Mouse (Mus musculus) gastrocnemius, postnatal 25 days (tissue): ENCODE measurements at regions not wholly inside any gene's neighbourhood (a gene's known extent, or its start where the extent isn't known, plus 50 kb on each side); places are given as distances from the start of the nearest gene placed in this dataset.

ENCODE experiments used
- DNase-seq: peaks from one replicate; pipeline ENCODE4 v3.0.0; 2022

DNA sequence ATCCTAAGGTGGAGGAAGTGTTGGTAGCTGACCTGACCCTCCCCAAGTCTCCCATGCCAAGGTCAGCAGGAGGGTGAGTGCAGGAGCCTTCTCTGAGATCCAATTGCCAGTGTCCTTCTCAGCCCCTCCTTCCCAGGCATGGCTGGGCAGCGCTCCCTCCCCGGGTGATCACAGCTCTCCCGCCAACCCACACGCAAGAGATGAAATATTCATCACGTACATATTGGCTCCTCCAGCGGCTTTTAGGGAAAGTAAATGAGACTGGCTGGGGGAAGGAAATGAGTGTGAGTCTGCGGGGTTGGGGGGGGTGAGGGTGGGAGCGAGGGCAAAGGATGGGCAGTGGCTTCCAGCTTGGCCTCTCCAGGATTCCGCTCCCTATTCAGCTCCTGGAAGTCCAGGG lies 113.0 kb upstream of the Lhx1 start:
- no peak for DNase-seq

- DNase-seq = no peak
Observed at GRCm38 (mm10) chr11:84637268-84637667, 111.9 kb upstream of the Lhx1 start.

DNA sequence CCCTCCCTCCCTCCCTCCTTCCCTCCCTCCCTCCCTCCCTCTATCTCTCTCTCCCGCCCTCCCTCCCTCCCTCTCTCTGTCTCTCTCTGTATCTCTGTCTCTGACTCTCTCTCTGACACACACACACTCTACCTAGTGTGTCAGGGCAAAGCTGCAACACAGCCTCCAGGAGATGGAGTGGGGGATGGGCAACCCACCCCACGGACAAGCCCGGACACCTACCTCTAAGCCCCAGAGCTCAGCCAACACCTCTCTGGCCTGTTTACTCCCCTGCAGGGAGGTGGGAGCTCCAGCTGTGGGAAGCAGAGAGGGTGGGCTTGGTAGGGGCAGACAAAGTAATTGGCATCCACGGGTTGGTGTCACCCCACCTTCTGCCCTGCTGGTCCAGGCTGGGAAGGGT lies 109.7 kb upstream of the Lhx1 start:
- DNase-seq = no peak

GRCm38 (mm10) chr11:84633300-84633699 lies 108.0 kb upstream of the Lhx1 start:
- no peak for DNase-seq

- no peak for DNase-seq
Observed at GRCm38 (mm10) chr11:84628111-84628510, 102.8 kb upstream of the Lhx1 start.

- no peak for DNase-seq
Observed at GRCm38 (mm10) chr11:84627685-84628084, 102.3 kb upstream of the Lhx1 start.

DNA sequence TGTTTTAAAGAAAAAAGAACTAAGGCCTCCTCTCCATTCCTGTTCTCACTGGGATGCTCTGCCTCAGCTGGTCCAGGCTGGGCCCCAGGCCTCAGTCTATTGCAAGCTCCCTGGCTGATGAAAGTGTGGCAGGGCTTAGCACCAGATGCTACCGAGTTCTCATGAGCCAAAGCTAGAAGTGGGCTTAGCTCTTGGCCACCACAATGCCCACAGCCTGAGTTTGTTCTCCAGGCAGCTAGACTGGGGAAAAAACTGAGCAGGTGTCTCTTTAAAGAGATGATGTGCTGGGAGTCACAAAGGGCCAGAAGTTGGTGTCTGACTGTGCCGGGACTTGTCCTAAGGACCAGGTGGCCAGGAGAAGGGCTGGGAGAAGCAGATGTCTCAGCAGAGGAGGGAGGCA lies 101.9 kb upstream of the Lhx1 start:
- DNase-seq = no peak

DNA sequence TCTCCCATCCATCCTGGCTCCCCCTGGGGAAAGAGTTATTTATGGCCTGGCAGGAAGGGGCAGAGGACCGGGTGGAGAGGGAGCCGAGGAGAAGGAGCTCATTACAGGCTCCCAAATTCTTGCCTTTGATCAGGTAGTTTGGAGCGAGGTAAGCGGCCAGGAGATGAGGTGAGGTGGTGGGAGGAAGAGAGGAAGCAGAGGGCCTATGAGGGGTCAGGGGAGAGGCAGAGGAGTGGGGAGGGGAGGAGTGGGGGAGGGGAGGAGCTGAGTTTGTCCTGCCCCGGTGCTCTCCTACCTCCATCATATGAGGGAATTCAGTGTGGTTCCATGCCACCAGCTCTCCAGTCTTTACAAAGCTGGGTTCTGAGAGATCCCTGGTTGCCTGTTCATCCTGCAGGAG lies 98.8 kb upstream of the Lhx1 start:
- DNase-seq = no peak

DNA sequence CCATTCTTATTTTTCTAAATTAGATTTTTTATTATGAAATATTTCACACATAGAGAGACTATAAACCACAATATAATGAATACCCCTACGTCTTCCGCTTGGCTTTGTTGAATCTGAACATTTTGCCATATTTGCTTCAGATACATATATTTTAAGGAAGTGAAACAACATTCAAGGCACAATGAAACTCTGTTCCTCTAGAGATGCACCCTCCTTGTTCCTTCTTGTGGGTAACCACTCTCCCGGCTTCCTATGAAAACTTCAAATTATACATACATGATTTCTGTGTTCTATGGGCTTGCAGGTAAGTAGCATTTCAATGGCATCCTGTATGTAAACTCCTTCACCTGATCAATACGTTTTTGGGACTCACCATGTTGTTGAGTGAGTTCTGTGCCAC lies 94.4 kb upstream of the Lhx1 start:
- DNase-seq = no peak

DNA sequence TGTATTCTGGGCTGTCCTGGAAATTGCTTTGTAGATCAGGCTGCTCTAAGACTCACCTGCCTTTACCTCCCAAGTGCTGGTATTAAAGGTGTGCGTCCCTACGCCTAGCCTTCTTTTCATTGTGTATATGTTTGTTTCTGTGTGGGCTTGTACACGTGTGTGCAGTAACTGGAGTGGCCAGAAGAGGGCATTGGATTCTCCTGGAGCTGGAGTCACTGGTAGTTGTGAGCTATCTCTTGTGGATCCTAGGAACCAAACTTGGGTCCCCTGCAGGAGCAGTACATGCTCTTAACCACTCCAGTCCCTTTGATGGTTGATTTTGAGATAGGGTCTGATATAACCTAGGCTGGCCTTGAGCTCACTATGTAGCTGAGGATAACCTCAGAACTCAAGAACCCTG lies 93.2 kb upstream of the Lhx1 start:
- DNase-seq = no peak

- DNase-seq = no peak
Observed at GRCm38 (mm10) chr11:84612982-84613720, 87.8 kb upstream of the Lhx1 start.

GRCm38 (mm10) chr11:84611625-84611879 lies 86.2 kb upstream of the Lhx1 start:
- DNase-seq = no peak

GRCm38 (mm10) chr11:84610774-84611624 lies 85.7 kb upstream of the Lhx1 start:
- DNase-seq = no peak

- no peak for DNase-seq
Observed at GRCm38 (mm10) chr11:84604781-84605180, 79.4 kb upstream of the Lhx1 start.

- no peak for DNase-seq
Observed at GRCm38 (mm10) chr11:84599267-84599841, 74.0 kb upstream of the Lhx1 start.

DNA sequence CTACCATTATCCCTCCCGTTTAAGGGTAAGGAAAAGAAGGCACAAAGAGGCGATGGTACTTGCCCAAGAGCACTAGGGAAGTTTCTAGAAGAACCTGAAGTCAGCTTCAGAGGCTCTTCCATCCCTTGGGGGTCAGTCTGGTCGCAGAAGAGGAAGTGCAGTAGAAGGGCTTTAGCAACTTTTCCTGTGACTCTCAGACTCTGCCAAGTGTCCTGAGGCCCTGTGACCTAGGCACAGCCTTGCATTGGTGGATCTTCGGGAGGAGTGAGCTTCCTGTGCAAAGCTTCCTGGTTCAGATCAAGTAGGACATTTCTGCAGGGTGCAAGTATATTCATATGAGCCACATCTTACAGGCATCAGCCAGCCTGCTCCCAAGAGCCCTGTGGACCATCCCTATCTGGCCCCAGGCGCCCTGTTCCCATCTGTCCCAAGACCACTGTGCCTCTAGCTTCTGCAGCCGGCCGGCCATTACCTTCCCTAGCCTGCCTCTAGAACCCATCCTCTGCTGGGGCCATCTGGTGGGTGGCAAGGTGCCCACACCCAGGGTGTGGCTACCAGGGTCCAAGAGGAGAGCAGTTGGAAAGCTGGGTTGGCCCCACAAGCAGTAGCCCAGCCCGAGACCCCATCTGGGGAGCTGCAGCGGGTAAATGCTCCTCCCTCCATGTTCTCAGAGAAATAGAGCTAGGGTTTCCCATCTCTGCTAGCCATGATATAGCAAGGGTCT lies 72.4 kb upstream of the Lhx1 start:
- no peak for DNase-seq

GRCm38 (mm10) chr11:84592715-84593339 lies 67.5 kb upstream of the Lhx1 start:
- DNase-seq = no peak

DNA sequence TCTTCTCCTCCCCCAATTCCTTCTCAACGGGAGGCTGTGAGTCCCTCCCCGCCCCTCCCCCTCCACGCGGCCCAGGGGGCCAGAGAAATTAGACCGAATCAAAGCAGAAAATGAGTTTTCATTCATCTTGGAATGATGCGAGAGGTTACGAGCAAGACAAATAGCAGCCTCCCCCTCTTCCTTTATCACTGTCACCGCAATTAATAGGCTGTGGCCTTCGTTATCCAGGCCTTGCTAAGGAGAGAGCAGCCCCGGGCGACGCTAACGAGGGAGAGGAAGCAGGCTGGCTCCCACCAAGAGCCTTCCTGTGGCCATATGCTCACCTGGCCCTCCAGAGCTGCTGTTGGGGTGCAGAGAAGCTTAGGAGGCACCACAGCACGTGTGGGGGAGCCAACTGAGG lies 61.8 kb upstream of the Lhx1 start:
- DNase-seq = no peak

DNA sequence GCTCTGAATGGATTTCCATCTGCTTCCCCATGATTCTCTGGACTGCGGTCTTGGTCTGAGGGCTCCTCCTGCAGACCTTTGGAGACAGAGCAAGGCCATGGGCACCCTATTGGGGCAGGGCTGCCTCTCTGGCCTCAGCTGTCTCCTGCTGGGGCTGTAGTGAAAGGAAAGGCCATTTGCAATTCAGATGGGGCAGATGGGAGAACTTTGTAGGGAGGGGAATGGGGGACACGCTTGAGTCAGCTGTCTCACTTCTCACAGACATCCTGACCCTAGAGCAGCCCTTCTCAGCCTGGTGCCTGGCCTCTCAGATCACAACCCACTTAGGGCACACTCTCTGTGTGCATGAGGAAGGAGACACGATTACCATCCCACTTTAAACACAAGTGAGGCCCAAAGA lies 60.3 kb upstream of the Lhx1 start:
- no peak for DNase-seq

GRCm38 (mm10) chr11:84578805-84579541 lies 53.6 kb upstream of the Lhx1 start:
- no peak for DNase-seq
